Mouse (Mus musculus) forebrain, postnatal 0 days (tissue): ENCODE data around the gene Ncor2. TPM values are rescaled to one million over a fixed set of nuclear protein-coding genes. Genes with fewer than 3 reads are reported as not detected.

Source experiments
- ATAC-seq: fragments of 200-750 bp; cut with Nextera tagmentation; 2 replicates; pipeline ENCODE4 v1.8.0; 2017; ENCODE audit warnings: mild to moderate bottlenecking, moderate library complexity
- DNase-seq: peaks from one replicate; pipeline ENCODE4 v3.0.0-alpha.2; 2015
- H3K27ac ChIP-seq: fragments of 300-500 bp; sonication (generic); 2 replicates; pipeline ENCODE4 v1.5.1; 2014; ENCODE audit warnings: low read depth, mild to moderate bottlenecking, antibody characterized with exemption, low read length, moderate library complexity, mixed read lengths
- H3K27me3 ChIP-seq: fragments of 300-500 bp; sonication (generic); 2 replicates; pipeline ENCODE4 v1.6.1; 2014; ENCODE audit warnings: mild to moderate bottlenecking, low read length, mixed read lengths; ENCODE audit not compliant: insufficient read depth
- H3K36me3 ChIP-seq: fragments of 300-500 bp; sonication (generic); 2 replicates; pipeline ENCODE4 v1.6.1; 2014; ENCODE audit warnings: mild to moderate bottlenecking, moderate library complexity; ENCODE audit not compliant: insufficient read depth
- H3K4me1 ChIP-seq: fragments of 300-500 bp; sonication (generic); 2 replicates; pipeline ENCODE4 v1.6.1; 2014; ENCODE audit warnings: antibody characterized with exemption; ENCODE audit not compliant: insufficient read depth
- H3K4me2 ChIP-seq: fragments of 300-500 bp; sonication (generic); 2 replicates; pipeline ENCODE4 v1.6.1; 2014; ENCODE audit warnings: low read depth, mild to moderate bottlenecking, moderate library complexity
- H3K4me3 ChIP-seq: fragments of 300-500 bp; sonication (generic); 2 replicates; pipeline ENCODE4 v1.5.1; 2014; ENCODE audit warnings: low read depth, low read length, mixed read lengths
- H3K9ac ChIP-seq: fragments of 300-500 bp; sonication (generic); 2 replicates; pipeline ENCODE4 v1.6.1; 2014; ENCODE audit warnings: mild to moderate bottlenecking
- H3K9me3 ChIP-seq: fragments of 300-500 bp; sonication (generic); 2 replicates; pipeline ENCODE4 v1.6.1; 2016; ENCODE audit warnings: low read length
- CTCF ChIP-seq: sonication (generic); IDR thresholded peaks from 2 replicates; pipeline ENCODE4 v1.5.1; 2016; ENCODE audit warnings: antibody characterized with exemption, control low read depth, low read depth
- WGBS: fragments of 180-500 bp; shearing (Covaris S2); extraction: QIAGEN DNeasy Blood & Tissue Kit; methylation state at CpG from one replicate; pipeline ENCODE4 v1.1.7; 2014; 5-methylcytosine and 5-hydroxymethylcytosine counted together
- polyA plus RNA-seq: library from polyadenylated mRNA; unstranded; fragments of >200 nt; fragmentation: Nextera tagmentation; extraction: Ambion mirVana; gene quantifications from 2 replicates; pipeline ENCODE4 v1.2.1, GENCODE M21; 2015
- total RNA-seq: library from RNA; depleted of rRNA; stranded (reverse); fragments of >200 nt; gene quantifications from 2 replicates; pipeline ENCODE4 v1.2.3, GENCODE M21; 2014; rRNA removed

The Ncor2 gene
- total and polyA plus RNA-seq, 2 experiments from 2014 or later: 12.7 to 16.8 TPM

- 83% methylated on average over 2 of the region's 2 CpGs for WGBS
- no peak for DNase-seq
- no peaks in the 10 kb centered on the region for H3K9me3 ChIP-seq
- no peak overlapping the region for H3K27ac ChIP-seq
- no peak overlapping the region for H3K9ac ChIP-seq
- ATAC-seq: no peak
- no peak overlapping the region for H3K4me2 ChIP-seq
- H3K4me1 ChIP-seq: no peaks in the 10 kb centered on the region
- no peaks in the 10 kb centered on the region for H3K27me3 ChIP-seq
- no peak for TF ChIP-seq CTCF
- no peak overlapping the region for H3K4me3 ChIP-seq
- H3K36me3 ChIP-seq: no peaks in the 10 kb centered on the region
Measured at GRCm38 (mm10) chr5:124989724-124990123, 189.3 kb downstream of the Ncor2 start.

- 89% methylated on average over 5 of the region's 5 CpGs for WGBS
- DNase-seq (no peak), ATAC-seq (no peak)
- Histone ChIP-seq H3K27ac (no peak overlapping the region), H3K27me3 (no peaks in the 10 kb centered on the region), H3K4me1 (no peaks in the 10 kb centered on the region), H3K9me3 (peaks cover 9% of the 10 kb centered on the region; the same call in 1 of the 2 replicates), H3K4me3 (no peak overlapping the region), H3K4me2 (no peak overlapping the region), H3K9ac (no peak overlapping the region), H3K36me3 (no peaks in the 10 kb centered on the region)
- no peak for TF ChIP-seq CTCF
Measured at GRCm38 (mm10) chr5:124986656-124987055, 192.4 kb downstream of the Ncor2 start.

- DNase-seq: no peak
- Histone ChIP-seq H3K4me2 (no peak overlapping the region), H3K4me1 (no peaks in the 10 kb centered on the region), H3K4me3 (no peak overlapping the region), H3K9ac (no peak overlapping the region), H3K27ac (no peak overlapping the region), H3K27me3 (no peaks in the 10 kb centered on the region), H3K9me3 (peaks cover 9% of the 10 kb centered on the region; the same call in 1 of the 2 replicates), H3K36me3 (no peaks in the 10 kb centered on the region)
- no peak for ATAC-seq
- 0 out of 2 replicates have a peak, but pooled peaks have one; percentile 26 for TF ChIP-seq CTCF
- 86% methylated on average over 5 of the region's 5 CpGs for WGBS
Measured at GRCm38 (mm10) chr5:124986222-124986621, 192.8 kb downstream of the Ncor2 start.

- DNase-seq (no peak), ATAC-seq (no peak)
- no peaks in the 10 kb centered on the region for H3K4me1 ChIP-seq
- H3K27ac ChIP-seq: no peak overlapping the region
- H3K27me3 ChIP-seq: no peaks in the 10 kb centered on the region
- no peak overlapping the region for H3K4me3 ChIP-seq
- H3K9me3 ChIP-seq: no peaks in the 10 kb centered on the region
- TF ChIP-seq CTCF: no peak
- WGBS: 42% methylated on average over 8 of the region's 8 CpGs
- no peak overlapping the region for H3K9ac ChIP-seq
- no peaks in the 10 kb centered on the region for H3K36me3 ChIP-seq
- H3K4me2 ChIP-seq: no peak overlapping the region
Measured at GRCm38 (mm10) chr5:124969790-124970189, 209.2 kb downstream of the Ncor2 start.

Other genes with a start within 250 kb of the Ncor2 start
- gene Rflna, start 176.0 kb downstream of the Ncor2 start, total RNA-seq: 3.2 and 6.2 TPM in 2 replicates
- 4.4 and 4.8 TPM in 2 replicates for gene Rflna, start 176.0 kb downstream of the Ncor2 start, polyA plus RNA-seq
- 45.2 and 52.7 TPM in 2 replicates for gene Scarb1, start 161.9 kb upstream of the Ncor2 start, total RNA-seq
- 53.5 and 55.9 TPM in 2 replicates for gene Scarb1, start 161.9 kb upstream of the Ncor2 start, polyA plus RNA-seq
- 1.00 TPM in 1 of 2 replicates, not detected in the other for gene Gm10382, start 210.1 kb upstream of the Ncor2 start, total RNA-seq
- gene Gm10382, start 210.1 kb upstream of the Ncor2 start, polyA plus RNA-seq: 0.25 and 0.34 TPM in 2 replicates
- gene Ubc, start 211.0 kb upstream of the Ncor2 start, total RNA-seq: 817 and 912 TPM in 2 replicates
- 858 and 1,225 TPM in 2 replicates for gene Ubc, start 211.0 kb upstream of the Ncor2 start, polyA plus RNA-seq